Mouse (Mus musculus) c-Kit-positive CD71-positive TER-119-positive erythroid progenitor cells, embryonic 14.5 days (primary cell): ENCODE measurements around the gene B3galnt1.
"Not testable (repeated sequence)": the region's sequence is repeated elsewhere in the genome, so short reads cannot be mapped to it uniquely, and the experiment has no call there.

Experiments
- DNase-seq: peaks from one replicate; pipeline ENCODE4 v3.0.0-alpha.2; 2013; ENCODE audit warnings: low spot score

Gene B3galnt1

GRCm38 (mm10) chr3:69598261-69599165, at the start of gene B3galnt1:
TSS of gene B3galnt1 (minus strand) at chr3:69598960.
- DNase-seq, result no peak

DNA sequence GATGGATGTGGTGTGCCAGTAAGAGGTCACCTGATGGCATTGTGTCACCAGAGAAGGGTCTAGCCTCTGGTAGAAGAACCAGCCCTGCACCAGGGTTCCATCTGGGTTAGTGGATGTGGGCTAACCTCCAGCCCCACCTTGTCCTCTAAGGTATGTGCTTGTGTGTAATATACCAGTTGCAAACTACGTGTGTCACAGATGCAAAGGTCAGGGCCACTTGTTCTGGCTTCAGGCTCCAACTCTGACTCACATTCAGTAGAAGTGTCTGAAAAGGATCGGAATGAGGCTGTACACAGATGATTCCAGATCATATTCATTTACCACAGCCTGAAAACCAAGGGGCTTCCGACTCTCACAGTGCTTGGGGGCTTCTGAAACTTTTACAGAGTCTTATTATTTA, 35.8 kb upstream of the B3galnt1 start:
- DNase-seq, result no peak

- no peak for DNase-seq
These were observed 35.1 kb upstream of the B3galnt1 start for GRCm38 (mm10) chr3:69633706-69634420.

DNA sequence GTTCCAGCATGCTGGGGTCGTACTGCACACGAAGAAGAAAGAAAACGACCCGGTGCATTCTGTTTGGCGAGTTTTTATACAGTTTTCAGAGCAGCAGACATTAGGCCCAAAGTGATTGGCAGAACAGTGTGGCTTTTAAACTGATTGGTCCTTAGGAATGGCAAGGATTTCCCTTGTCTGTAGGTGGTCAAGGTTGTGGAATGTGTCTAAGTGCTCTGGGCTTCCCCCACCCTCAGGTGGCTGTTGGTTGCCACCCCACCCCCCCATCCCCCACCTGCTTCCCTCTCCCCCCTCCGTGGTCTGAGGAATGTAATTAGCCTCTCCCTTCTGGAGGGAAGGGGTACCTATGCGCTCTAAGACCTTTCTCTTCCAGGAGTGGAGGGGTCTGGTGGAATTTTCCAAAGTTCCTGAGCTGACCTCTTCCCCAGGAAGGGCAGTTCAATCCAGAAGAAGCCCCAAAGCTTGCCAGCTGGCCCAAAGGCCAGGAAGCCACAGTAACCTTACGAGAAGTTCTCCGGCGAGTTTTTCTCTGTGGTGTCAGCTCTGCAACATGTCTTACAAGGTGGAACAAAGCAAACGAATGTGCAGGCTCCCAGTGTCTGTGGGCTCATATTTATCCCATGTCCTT, 28.3 kb upstream of the B3galnt1 start:
- no peak for DNase-seq

GRCm38 (mm10) chr3:69626213-69626962, 27.6 kb upstream of the B3galnt1 start:
- DNase-seq, result no peak

DNA sequence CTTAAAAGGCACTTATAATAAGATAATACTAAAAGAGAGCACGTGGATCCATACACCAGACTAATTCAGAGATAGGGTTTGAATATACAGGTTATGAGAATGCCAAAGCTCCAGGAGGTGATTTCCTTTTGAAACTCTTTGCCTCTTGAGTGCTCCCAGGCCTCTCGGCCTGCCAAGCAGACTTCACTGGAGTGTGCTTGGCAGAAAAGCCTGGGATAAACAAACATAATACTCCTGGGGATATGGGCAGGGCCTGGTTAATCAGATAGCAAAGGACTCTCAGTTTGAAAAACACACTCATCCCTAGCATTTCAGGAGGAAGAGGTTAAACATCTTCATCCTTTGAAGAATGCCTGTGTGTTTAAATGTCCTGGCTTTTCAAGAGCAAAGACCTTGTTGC, 25.4 kb upstream of the B3galnt1 start:
- no peak for DNase-seq

- no peak for DNase-seq
These were observed 9.1 kb upstream of the B3galnt1 start for GRCm38 (mm10) chr3:69607909-69608308.

DNA sequence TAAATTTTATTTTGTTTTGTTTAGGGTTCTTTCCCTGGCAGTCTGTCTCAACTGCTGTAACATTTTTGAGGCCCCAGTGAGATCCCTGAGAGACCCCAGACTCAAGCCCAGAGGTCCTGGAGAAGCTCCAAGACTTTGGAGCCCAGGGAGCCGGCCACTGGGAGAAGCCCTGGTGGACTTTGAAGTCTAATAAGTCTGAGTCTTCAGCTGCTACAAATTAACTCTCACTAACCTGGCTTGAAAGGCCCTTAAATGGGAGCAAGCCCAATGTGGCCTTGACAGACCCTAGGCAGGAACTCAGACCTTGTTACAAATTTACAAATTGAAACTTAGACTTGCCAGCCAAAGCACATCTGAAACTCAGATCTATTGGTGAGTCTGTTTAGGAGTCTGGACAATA, 8.7 kb upstream of the B3galnt1 start:
- no peak for DNase-seq

GRCm38 (mm10) chr3:69606923-69607322, 8.2 kb upstream of the B3galnt1 start:
- DNase-seq, result no peak

DNA sequence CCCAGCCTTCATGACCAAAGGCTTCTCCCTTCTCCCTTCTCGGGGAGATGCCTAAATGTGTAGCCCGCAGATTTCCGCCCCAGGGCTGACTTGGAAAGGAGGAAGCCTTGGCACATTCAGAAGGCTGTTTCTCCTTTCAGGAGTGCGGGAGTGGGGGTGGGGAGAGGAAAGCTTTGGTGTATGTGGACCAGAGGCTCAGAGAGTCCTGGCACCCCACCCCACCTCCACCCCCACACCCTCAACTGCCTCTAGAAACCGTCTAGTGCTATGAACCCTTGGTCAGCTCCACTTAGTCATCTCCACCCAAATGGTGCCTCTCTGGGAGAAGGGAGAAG, 373 bp upstream of the B3galnt1 start:
- DNase-seq, result no peak

DNA sequence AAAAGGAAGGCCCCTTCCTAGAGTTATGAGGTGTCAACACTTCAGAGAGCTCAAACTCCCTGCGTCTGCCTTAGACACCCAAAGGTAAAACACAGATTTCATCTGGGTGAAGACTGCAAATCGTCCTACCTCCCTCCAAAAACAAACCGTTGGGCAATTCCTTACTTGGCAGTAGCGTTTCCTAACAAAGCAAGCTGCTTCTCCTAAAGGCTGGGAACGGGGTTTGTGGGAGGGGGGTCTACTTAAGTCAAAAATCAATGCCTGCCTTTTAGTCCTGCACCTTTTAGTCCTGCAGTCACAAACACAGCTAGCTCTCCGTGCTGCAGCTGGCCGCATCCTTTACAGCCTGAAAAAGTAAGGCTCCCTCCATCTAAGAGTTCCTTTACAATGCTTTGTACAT, 944 bp downstream of the B3galnt1 start:
- no peak for DNase-seq

GRCm38 (mm10) chr3:69597211-69597610, 1.5 kb downstream of the B3galnt1 start:
- no peak for DNase-seq

- no peak for DNase-seq
These were observed 2.6 kb downstream of the B3galnt1 start for GRCm38 (mm10) chr3:69596116-69596515.

DNA sequence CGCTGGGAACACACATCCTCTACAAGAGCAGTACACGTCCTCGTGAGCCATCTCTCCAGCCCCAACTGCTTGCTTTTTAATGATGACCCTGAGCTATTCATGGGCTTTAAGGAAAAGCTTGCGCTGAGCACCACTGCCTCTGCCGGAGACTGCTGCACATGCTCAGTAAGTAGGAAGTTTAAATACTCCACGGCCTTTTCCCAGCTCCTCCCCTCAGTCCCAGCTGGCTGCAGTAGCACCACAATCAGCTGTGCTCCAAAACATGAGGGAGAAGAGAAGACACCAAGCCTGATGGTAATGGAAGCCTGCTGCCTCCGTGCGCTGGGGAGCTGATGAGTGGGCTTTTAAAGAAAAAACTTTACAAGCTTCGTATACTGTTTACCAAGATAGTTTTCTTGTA, 4.7 kb downstream of the B3galnt1 start:
- DNase-seq, result no peak

DNA sequence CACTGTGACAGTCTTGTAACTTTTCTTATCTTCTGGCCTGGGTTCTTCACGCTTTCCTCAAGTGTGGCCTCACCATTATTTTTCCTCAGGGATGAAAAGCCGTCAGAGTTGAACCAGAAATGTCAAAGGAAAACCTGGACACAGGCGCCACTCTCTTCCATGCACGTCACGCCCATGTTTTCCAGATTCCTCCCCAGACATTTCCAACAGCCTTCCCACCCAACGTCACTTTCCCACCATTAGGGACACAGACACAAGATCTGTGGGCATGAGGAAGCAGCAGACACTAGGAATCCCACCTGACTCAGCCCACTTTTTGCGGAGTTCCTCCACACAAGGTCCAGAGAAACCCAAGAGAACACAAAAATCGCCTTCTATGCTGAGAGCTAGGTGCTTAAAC, 5.3 kb downstream of the B3galnt1 start:
- no peak for DNase-seq

DNA sequence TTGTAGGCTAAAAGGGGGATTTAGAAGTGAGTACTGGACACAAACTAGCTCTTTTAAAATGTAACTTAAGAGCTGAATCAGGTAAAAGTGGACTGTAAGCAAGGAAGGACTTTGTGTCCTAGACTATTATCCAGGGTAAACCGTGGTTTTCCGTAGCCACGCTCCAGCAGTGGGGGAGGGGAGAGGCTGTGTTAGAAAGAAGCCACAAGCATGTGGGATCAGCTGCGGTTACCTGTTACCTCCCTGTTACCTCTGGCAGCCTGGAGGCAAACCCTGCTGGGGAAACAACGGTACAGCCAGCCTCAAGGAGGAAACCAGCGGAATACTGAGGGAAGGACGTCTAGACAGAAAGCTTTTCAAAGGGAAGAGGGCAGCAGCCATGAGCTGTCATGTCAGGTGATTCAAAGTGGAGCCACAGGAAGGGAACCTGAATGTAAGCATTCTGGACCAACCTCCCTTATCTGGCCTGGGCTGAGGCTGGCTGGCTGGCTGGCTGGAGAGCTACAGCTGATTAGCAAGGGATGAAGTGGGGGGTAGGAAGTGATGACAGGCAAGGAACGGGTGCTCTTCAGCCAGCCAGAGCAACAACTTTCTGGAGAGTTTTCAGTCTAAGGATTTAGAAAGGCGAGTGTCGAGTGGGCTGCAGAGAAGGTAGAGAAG, 10.5 kb downstream of the B3galnt1 start:
- DNase-seq, result no peak

GRCm38 (mm10) chr3:69583798-69584197, 15.0 kb downstream of the B3galnt1 start:
- no peak for DNase-seq

DNA sequence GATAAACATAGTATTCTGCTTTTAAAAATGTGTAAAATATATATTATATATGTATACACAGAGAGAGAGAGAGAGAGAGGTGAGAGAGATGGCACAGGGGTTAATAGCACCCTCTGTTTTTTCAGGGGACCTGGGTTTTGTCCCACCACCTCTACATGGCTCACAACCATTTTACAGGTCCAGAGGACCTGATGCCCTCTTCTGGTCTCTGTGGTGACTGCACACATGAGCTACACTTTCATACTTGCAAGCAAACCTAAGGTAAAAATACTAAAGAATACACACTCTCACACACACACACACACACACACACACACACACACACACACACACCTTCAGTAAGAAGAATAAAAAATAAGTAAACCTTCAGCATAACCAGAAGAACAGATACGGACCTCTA, 20.0 kb downstream of the B3galnt1 start:
- DNase-seq, result no peak

DNA sequence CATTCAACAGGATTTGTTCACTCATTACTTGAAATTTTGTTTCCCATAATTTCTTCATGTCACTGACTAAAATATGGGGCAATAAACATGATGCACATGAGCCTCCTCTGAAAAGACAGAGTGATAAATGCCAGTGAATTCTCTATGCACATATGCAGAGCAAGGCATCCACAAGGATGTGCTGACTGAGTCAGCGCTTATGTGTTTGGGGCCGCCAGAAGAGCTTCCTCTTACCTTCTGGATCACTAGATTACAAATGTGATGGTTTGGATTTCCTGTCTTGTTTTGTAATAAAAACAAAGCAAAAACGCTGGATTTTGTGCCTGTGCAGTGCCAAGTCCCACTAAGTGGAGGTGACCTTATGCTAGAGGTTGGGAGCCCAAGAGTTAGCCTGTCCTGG, 22.0 kb downstream of the B3galnt1 start:
- DNase-seq, result no peak

DNA sequence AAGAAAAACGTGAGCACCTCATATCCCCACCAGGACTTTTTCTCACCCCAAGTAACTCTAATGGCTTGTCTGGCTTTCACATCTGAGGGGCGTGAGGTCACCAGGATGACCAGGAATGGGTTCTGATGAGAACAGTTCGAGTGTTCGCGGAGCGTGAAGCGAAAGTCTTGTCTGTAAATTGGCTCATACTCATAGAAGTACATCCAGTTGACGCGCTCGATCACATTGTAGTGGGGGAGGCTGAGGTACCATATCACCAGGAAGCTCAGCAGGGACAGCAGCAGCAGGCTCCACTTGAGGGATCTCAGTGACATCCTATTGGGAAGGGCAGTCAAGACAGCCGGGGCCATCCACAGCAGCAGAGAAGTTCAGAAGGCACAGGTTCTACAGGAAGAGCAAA, 23.2 kb downstream of the B3galnt1 start:
- no peak for DNase-seq

DNA sequence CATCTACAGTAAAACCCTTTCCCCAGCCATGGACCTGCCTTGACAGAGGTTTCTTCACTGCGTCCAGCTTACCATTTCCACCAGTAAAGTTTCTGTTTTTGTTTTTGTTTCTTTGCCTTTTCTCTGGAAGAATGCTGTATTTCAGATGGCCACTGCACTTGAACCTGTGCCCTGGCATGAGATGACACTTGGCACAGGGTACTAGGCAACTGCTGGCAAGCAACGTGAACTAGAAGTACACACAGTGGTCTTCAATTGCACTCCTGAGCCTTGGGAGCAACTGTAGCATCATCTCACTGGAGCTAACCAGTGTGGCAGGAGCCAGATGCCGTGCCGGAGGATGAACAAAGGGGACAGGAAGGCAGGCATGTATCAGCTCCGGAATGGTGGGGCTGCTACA, 26.2 kb downstream of the B3galnt1 start:
- no peak for DNase-seq

GRCm38 (mm10) chr3:69565586-69565985, 33.2 kb downstream of the B3galnt1 start:
- DNase-seq, result not testable (repeated sequence)
